Mouse (Mus musculus) liver, embryonic 11.5 days (tissue): ENCODE results near the gene Copa. TPM values are rescaled to one million over a fixed set of nuclear protein-coding genes. Genes with fewer than 3 reads are reported as not detected.

Experiments
- ATAC-seq: fragments of 200-750 bp; cut with Nextera tagmentation; replicated peaks from 2 replicates; pipeline ENCODE4 v1.8.0; 2017; ENCODE audit warnings: moderate number of reproducible peaks, mild to moderate bottlenecking, moderate TSS enrichment, moderate library complexity; ENCODE audit not compliant: low FRiP score
- DNase-seq: peaks from one replicate; pipeline ENCODE4 v3.0.0-alpha.2; 2017; ENCODE audit warnings: low spot score
- H3K27ac ChIP-seq: fragments of 300-500 bp; sonication (generic); 2 replicates; pipeline ENCODE4 v1.5.1; 2014; ENCODE audit warnings: mild to moderate bottlenecking, low read depth, low read length, control low read depth
- H3K27me3 ChIP-seq: fragments of 300-500 bp; sonication (generic); replicated peaks from 2 replicates; pipeline ENCODE4 v1.6.1; 2014; ENCODE audit warnings: low read length, mixed read lengths; ENCODE audit not compliant: control insufficient read depth, insufficient read depth
- H3K36me3 ChIP-seq: fragments of 300-500 bp; sonication (generic); 2 replicates; pipeline ENCODE4 v1.6.1; 2014; ENCODE audit warnings: mild to moderate bottlenecking, low read length, moderate library complexity, mixed read lengths; ENCODE audit not compliant: control insufficient read depth, insufficient read depth
- H3K4me1 ChIP-seq: fragments of 300-500 bp; sonication (generic); replicated peaks from 2 replicates; pipeline ENCODE4 v1.6.1; 2014; ENCODE audit warnings: low read length, mixed read lengths; ENCODE audit not compliant: control insufficient read depth, insufficient read depth
- H3K4me2 ChIP-seq: fragments of 300-500 bp; sonication (generic); 2 replicates; pipeline ENCODE4 v1.6.1; 2014; ENCODE audit warnings: mild to moderate bottlenecking, control low read depth, moderate library complexity
- H3K4me3 ChIP-seq: fragments of 300-500 bp; sonication (generic); 2 replicates; pipeline ENCODE4 v1.5.1; 2014; ENCODE audit warnings: low read depth, low read length, control low read depth
- H3K9ac ChIP-seq: fragments of 300-500 bp; sonication (generic); 2 replicates; pipeline ENCODE4 v1.6.1; 2014; ENCODE audit warnings: low read depth, low read length, control low read depth
- H3K9me3 ChIP-seq: fragments of 300-500 bp; sonication (generic); 2 replicates; pipeline ENCODE4 v1.6.1; 2016; ENCODE audit warnings: low read length, inconsistent platforms, mixed read lengths; ENCODE audit not compliant: control insufficient read depth
- WGBS: fragments of 180-500 bp; shearing (Covaris S2); extraction: QIAGEN DNeasy Blood & Tissue Kit; methylation state at CpG from one replicate; pipeline ENCODE4 v1.1.7; 2014; 5-methylcytosine and 5-hydroxymethylcytosine counted together
- polyA plus RNA-seq: library from polyadenylated mRNA; unstranded; fragments of >200 nt; fragmentation: Nextera tagmentation; extraction: Ambion mirVana; gene quantifications from 2 replicates; pipeline ENCODE4 v1.2.1, GENCODE M21; 2014

Copa gene
- polyA plus RNA-seq, 1 experiment from 2014 or later, result 137 TPM

DNA sequence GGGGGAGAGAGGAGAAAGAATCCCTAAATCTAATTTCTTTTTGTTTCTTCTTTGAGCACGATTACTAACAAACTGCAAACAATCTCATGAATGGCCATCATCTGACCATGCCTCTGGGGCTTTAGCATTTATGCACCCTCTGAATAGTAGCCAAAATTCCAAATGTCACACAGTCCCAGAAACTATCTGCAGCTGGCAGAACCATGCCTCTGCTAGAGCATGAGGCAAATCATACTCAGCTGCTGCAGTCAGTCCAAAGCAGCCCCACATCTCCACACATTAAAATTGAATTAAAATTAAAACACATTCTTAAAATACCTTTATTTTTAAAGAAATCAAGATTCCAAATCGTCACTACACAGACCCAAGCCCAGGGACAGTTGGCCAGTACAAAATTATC, 57.8 kb downstream of the Copa start:
- H3K9me3 ChIP-seq, result no peaks in the 10 kb centered on the region
- WGBS, result 78% methylated on average over 2 of the region's 2 CpGs
- no peak overlapping the region for H3K27ac ChIP-seq
- H3K4me1 ChIP-seq, result no peaks in the 10 kb centered on the region
- peaks cover 6% of the 10 kb centered on the region; the same call in 1 of the 2 replicates for H3K36me3 ChIP-seq
- ATAC-seq, result no peak
- H3K4me3 ChIP-seq, result no peak overlapping the region
- DNase-seq, result no peak
- H3K4me2 ChIP-seq, result no peak overlapping the region
- no peak overlapping the region for H3K9ac ChIP-seq
- H3K27me3 ChIP-seq, result no peaks in the 10 kb centered on the region

GRCm38 (mm10) chr1:172140825-172141224, 58.5 kb downstream of the Copa start:
- Histone ChIP-seq H3K4me1 (no peaks in the 10 kb centered on the region), H3K9ac (no peak overlapping the region), H3K27me3 (no peaks in the 10 kb centered on the region), H3K4me3 (no peak overlapping the region), H3K36me3 (peaks cover 2% of the 10 kb centered on the region; the same call in 1 of the 2 replicates), H3K27ac (no peak overlapping the region), H3K4me2 (no peak overlapping the region), H3K9me3 (no peaks in the 10 kb centered on the region)
- DNase-seq (no peak), ATAC-seq (no peak)
- WGBS, result 83% methylated on average over 1 of the region's 1 CpGs

DNA sequence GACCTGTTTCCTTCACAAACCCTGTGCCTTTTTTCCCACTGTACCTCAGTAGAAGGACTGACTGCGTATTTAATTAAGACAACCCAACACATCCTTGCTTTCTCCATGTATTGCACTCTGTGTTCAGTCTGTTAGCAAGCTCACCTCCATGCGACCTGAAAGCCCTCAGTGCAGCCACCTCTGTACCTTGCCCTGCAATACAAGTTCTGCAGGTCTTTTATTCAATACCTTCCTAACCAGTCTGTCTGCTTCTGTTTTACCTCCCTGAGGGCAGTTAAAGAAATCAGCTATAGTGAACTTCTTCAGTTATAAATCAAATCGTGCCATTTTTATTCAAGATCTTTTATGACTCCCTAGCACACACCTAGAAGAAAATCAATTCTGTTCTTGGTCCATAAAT, 59.2 kb downstream of the Copa start:
- no peak overlapping the region for H3K4me2 ChIP-seq
- 69% methylated on average over 3 of the region's 3 CpGs for WGBS
- no peak overlapping the region for H3K27ac ChIP-seq
- no peak for DNase-seq
- no peaks in the 10 kb centered on the region for H3K4me1 ChIP-seq
- H3K9ac ChIP-seq, result no peak overlapping the region
- H3K9me3 ChIP-seq, result no peaks in the 10 kb centered on the region
- no peak overlapping the region for H3K4me3 ChIP-seq
- H3K27me3 ChIP-seq, result no peaks in the 10 kb centered on the region
- ATAC-seq, result no peak
- H3K36me3 ChIP-seq, result no peaks in the 10 kb centered on the region

DNA sequence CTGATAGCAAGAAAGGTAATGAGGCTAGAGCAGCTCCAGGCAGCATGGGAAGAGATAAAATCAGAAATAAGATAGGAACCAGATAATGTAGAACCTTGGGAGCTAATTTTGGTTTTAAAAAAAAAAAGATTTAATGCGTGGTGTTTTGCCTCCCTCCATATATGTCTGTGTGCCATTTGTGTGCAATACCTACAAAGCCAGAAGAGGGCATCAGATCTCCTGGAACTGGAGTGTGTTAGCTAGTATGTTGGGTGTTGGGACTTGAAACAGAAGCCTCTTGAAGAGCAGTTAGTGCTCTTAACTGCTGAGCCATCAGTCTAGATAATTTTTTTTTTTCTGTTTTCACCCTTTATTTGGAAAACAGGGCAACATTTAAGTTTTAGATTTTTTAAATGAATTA, 61.2 kb downstream of the Copa start:
- peaks cover 4% of the 10 kb centered on the region for H3K4me1 ChIP-seq
- no peak for DNase-seq
- 38% methylated on average over 1 of the region's 1 CpGs for WGBS

DNA sequence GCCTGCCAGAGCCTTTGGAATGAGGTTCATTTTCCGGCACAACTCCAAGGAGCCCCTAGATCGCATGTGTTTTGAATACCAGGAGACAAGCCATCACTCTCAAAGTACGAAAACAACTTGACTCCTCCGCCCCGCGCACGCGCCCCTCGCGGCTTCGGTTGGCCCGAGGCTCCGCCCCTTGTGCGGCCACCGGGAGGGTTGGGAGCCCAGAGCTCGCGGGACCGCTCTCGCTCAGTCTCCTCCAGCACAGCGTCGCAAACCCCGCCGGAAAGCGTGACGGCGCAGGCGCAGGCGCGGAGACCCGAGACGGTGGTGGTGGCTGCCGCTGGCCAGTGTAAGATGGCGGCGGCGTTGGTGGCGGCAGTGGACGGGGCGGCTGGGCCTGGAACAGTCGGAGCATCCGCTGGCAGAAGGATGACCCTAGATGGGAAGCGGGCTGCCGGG, 65.5 kb downstream of the Copa start, which contains the start of gene Dcaf8:
TSS of gene Dcaf8 (plus strand) at position 250 of the 444 bp plus-strand sequence.
- no peaks in the 10 kb centered on the region for H3K27me3 ChIP-seq
- H3K9me3 ChIP-seq, result no peaks in the 10 kb centered on the region
- peak within 1 kb of the TSS; percentile 97 for H3K27ac ChIP-seq
- under 1% methylated on average over 42 of the region's 42 CpGs for WGBS
- peak within 1 kb of the TSS; percentile 95 for H3K4me3 ChIP-seq
- ATAC-seq, result peak; percentile 98
- H3K36me3 ChIP-seq, result peaks cover 14% of the 10 kb centered on the region
- peaks cover 4% of the 10 kb centered on the region for H3K4me1 ChIP-seq
- peak within 1 kb of the TSS; percentile 87 for H3K4me2 ChIP-seq
- DNase-seq, result peak; percentile 94
- H3K9ac ChIP-seq, result peak within 1 kb of the TSS; percentile 100

More for the DNA sequence above, 61.2 kb downstream of the Copa start:
- Histone ChIP-seq H3K9me3 (no peaks in the 10 kb centered on the region), H3K9ac (no peak overlapping the region), H3K27me3 (no peaks in the 10 kb centered on the region), H3K27ac (no peak overlapping the region), H3K36me3 (no peaks in the 10 kb centered on the region), H3K4me3 (no peak overlapping the region), H3K4me2 (no peak overlapping the region)
- 0 out of 2 replicates have a peak, but pooled peaks have one; percentile 35 for ATAC-seq

GRCm38 (mm10) chr1:172148279-172148954, 66.1 kb downstream of the Copa start:
- WGBS, result under 1% methylated on average over 40 of the region's 40 CpGs
- peaks cover 4% of the 10 kb centered on the region for H3K4me1 ChIP-seq
- H3K27ac ChIP-seq, result peak overlapping the region; percentile 97
- peak overlapping the region; percentile 100 for H3K9ac ChIP-seq
- H3K4me3 ChIP-seq, result peak overlapping the region; percentile 95
- H3K9me3 ChIP-seq, result no peaks in the 10 kb centered on the region
- H3K4me2 ChIP-seq, result peak overlapping the region; percentile 87
- H3K27me3 ChIP-seq, result no peaks in the 10 kb centered on the region
- DNase-seq (peak; percentile 71), ATAC-seq (peak; percentile 55)
- peaks cover 14% of the 10 kb centered on the region for H3K36me3 ChIP-seq

DNA sequence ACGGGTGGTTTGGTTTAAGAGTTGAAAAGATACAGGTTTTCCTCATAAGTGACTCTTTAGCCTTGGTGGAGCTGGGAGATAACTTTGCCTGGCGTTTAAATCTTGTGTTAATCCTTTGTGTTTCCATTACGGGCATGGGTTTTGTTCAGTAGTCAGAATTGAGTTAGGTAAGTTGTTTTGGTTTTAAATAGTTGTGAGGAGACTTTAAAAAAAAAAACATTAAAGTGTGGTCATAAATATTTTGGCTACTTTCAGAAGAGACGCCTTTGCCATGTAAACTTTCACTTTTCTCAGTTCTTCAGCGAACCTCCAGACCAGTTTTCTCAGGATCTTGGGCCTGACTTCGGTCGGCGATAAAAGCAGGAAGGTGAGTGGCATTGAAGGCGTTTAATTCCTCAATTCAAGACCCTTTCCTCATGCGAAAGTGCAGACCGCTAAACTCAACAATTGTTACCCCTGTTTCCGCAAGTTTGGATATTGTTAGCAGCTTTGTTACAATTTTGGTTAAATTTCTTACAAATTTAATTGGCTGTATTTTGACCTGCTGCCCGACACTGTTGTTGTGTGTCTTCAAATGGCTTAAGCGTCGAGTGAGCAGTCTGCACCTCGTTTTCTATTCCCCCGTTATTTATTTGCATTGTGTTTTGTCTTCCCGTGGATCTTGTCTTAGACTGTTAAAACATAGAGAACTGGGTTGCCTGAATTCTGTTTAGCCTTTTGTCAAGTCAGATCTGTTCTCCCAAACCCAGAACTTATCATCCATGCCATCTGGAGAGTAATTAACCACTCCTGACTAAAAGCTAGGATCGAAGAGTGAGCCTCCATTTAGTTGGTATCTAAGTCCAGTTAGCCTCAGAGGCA, 66.9 kb downstream of the Copa start:
- H3K27ac ChIP-seq, result peak overlapping the region; percentile 97
- H3K9me3 ChIP-seq, result no peaks in the 10 kb centered on the region
- H3K36me3 ChIP-seq, result peaks cover 17% of the 10 kb centered on the region
- peak overlapping the region; percentile 100 for H3K9ac ChIP-seq
- ATAC-seq (no peak), DNase-seq (no peak)
- H3K27me3 ChIP-seq, result no peaks in the 10 kb centered on the region
- peak overlapping the region; percentile 95 for H3K4me3 ChIP-seq
- H3K4me1 ChIP-seq, result peaks cover 4% of the 10 kb centered on the region
- peak overlapping the region; percentile 87 for H3K4me2 ChIP-seq
- WGBS, result 12% methylated on average over 19 of the region's 19 CpGs

- 90% methylated on average over 3 of the region's 3 CpGs for WGBS
Measured at GRCm38 (mm10) chr1:172154536-172154935, 72.2 kb downstream of the Copa start.

More at GRCm38 (mm10) chr1:172154536-172154935, 72.2 kb downstream of the Copa start:
- no peak overlapping the region for H3K9ac ChIP-seq
- no peaks in the 10 kb centered on the region for H3K9me3 ChIP-seq
- ATAC-seq (no peak), DNase-seq (no peak)
- H3K4me2 ChIP-seq, result no peak overlapping the region
- H3K36me3 ChIP-seq, result peaks cover 32% of the 10 kb centered on the region
- H3K27me3 ChIP-seq, result no peaks in the 10 kb centered on the region
- H3K27ac ChIP-seq, result no peak overlapping the region
- peaks cover 1% of the 10 kb centered on the region for H3K4me1 ChIP-seq
- H3K4me3 ChIP-seq, result no peak overlapping the region
